Mouse (Mus musculus) G1E-ER4 (cell line): ENCODE data around the gene Ube2d2b. TPM values are rescaled to one million over a fixed set of nuclear protein-coding genes. Genes with fewer than 3 reads are reported as not detected.

Experiments
- GATA1 ChIP-seq: IDR thresholded peaks from one replicate; pipeline ENCODE4 v1.8.0; 2012; ENCODE audit warnings: low read length, inconsistent platforms
- polyA plus RNA-seq: library from polyadenylated mRNA; stranded (reverse); fragments of >175 nt; gene quantifications from 2 replicates; pipeline ENCODE4 v1.2.3, GENCODE M21; 2012

Gene Ube2d2b
- polyA plus RNA-seq = not detected in 2 replicates

DNA sequence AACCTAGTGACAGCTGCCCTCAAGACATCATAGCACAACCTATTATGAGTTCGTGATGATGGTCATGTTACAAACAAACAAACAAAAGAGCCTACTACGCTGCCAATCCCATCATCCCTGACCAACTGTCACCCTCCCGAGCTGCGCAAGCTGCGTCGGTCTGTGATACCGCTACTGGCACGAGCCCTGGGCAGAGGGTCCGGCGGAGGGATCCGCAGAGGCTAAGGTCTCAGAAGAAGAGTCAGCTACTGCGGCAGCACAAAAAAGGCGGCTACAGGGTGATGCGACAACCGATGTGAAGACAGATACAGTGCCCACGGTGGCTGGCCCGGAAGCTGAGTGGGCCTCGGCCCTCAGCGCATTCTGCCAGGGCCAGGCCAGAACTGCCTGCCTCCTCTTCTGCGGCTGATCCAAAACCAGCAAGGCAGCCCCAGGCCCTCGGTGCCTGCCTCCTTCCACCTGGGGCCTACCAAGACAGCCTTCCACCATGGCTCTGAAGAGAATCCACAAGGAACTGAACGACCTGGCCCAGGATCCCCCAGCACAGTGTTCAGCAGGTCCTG, at the start of gene Ube2d2b:
TSS of gene Ube2d2b (plus strand) at position 102 of the 563 bp plus-strand sequence.
- no peak for TF ChIP-seq GATA1

DNA sequence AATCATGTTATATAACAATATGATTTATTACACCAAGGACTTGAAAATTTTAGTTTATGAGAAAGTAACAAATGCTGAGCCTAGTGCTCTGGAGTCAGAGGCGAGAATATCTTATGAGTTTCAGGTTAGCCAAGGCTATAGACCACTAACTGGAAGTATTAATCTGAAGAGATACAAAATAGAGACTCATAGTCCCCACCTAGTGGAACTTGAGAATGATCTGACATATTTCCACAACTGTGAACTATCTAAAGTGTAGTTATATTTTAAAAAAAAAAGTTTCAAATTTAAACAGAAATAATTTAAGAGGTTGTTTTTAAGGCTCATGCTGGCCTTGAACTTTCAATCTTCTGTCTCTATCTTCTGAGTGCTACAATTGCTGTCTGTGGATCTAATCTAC, 47.5 kb upstream of the Ube2d2b start:
- no peak for TF ChIP-seq GATA1

DNA sequence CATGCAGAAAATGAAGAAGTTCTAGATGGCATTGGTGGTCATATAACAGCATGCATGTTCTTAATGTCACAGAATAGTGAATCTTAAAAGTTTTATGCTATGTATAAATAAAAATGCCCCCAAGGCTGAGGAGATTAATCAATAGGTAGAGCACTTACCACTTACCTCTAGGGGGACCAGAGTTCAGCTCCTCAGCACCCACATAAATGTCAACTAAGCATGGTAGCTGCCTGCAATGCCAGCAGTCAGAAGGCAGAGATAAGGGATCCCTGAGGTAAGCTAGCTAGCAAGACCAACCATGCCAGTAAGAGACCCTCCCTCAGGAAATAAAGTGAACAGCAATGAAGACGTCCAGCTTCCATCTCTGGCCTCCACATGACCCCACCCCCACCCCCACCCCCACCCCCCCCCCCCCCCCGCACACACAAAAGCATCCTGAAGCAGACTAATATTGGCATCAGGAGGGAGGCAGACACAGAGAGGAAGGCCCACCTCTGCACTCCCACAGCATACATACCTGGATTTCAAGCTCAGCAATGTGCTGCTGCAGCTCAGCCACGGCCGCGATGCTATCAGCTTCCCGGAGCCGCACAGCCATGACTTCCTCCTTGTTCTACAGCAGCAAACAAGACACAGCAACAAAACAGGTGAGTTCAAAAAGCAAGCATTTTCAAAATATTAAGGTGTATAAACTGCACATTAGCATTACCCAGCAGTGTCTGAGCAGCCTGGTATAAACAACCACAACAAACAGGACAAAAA, 42.0 kb upstream of the Ube2d2b start:
- no peak for TF ChIP-seq GATA1

- no peak for TF ChIP-seq GATA1
These were observed 40.4 kb upstream of the Ube2d2b start for GRCm38 (mm10) chr5:107789492-107789891.

- no peak for TF ChIP-seq GATA1
These were observed 37.9 kb upstream of the Ube2d2b start for GRCm38 (mm10) chr5:107791966-107792365.

- no peak for TF ChIP-seq GATA1
These were observed 37.4 kb upstream of the Ube2d2b start for GRCm38 (mm10) chr5:107792516-107792915.

GRCm38 (mm10) chr5:107793258-107793657, 36.6 kb upstream of the Ube2d2b start:
- no peak for TF ChIP-seq GATA1

DNA sequence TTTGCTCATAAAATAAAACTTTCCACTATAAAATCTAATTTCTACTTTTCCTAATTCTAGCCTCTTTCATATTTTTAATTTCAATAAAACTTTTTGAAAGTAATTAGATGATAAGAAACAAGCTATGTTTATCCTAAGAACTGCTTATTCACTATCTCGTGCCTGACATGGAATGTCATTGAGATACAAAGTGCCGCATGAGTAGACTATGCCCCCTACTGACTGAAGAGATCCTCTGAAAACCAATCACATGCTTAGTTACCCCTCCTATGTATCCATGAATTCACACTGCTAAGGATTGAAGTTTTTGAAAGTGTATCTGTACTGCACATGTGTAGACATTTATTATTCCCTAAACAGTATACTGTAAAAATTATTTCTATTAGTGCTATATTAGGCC, 36.0 kb upstream of the Ube2d2b start:
- TF ChIP-seq GATA1 = no peak

DNA sequence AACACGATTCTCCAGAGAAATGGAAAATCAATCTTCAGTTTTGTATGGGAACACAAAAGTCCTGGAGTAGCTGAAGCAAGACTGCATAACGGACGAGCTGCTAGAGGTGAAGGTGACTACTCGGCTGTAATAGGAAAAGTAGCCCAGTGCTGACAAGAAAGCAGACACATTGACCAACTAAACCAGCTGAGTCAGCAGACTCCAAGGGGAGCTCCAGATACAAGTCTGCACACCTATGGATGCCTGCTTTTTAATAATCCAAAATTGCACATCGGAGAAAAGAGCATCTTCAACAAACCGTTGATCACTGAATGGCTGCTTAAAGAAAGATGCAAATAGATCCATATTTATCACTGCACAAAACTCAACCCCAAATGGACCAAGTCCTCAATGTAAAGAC, 31.6 kb upstream of the Ube2d2b start:
- TF ChIP-seq GATA1 = no peak

DNA sequence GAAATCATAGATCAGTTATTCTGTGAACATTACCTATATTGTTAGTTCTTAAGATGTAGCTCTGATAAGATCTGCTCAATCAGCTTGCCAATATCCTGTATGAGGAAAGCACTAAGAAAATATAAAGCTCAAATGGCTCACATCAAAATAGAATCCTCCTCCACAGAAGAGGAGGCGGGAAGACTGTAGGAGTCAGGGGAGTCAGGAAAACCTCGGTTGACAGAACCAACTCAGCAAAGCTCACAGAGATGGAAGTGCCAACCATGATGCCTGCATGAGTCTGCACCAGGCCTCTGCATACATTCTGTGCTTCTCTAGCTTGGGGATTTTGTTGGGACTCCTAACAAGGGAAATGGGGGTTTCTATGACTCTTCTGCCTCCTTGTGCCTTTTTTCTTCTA, 28.7 kb upstream of the Ube2d2b start:
- TF ChIP-seq GATA1 = no peak

DNA sequence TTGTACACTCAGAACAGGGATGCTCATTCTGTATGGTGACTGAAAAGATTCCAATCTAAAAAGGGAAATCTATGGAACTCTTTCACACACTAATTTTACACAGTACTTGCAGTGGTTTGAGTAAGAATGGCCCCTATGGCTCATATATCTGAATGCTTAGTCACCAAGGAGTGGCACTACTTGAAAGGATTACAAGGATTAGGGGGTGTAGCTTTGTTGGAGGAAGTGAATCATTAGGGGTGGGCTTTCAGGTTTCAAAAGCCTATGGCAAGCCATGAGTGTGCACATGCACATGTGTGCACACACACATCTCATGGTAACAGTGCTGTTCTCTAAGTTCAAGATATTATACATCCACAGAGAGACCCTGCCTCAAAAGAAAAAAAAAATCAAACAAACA, 27.3 kb upstream of the Ube2d2b start:
- no peak for TF ChIP-seq GATA1

- TF ChIP-seq GATA1 = no peak
These were observed 22.4 kb upstream of the Ube2d2b start for GRCm38 (mm10) chr5:107807496-107807895.

GRCm38 (mm10) chr5:107814651-107815050, 15.2 kb upstream of the Ube2d2b start:
- TF ChIP-seq GATA1 = no peak

- no peak for TF ChIP-seq GATA1
These were observed 7.4 kb upstream of the Ube2d2b start for GRCm38 (mm10) chr5:107822521-107822920.

DNA sequence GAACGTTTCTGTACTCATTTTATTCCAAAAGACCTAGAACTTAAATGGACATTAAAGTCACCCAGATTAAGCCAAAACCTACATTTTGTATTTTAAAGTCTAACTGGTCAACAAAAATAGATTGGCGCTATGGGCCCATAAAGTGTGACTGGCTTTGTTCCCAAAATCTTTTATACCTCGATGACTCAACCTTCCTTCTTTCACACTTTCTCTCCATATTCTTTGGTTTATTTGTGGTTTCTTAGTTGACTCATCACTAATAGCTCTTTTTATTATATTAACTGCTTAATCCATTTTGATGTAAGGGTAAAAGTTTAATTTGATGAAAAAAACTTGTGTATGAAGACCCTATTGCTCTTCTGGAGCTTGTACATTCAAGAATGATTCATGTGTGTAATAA, 1.5 kb downstream of the Ube2d2b start:
- no peak for TF ChIP-seq GATA1

GRCm38 (mm10) chr5:107834287-107834686, 4.4 kb downstream of the Ube2d2b start:
- no peak for TF ChIP-seq GATA1
